Mouse (Mus musculus): ENCODE results near the gene Wnt5a. TPM values are rescaled to one million over a fixed set of nuclear protein-coding genes. Genes with fewer than 3 reads are reported as not detected.

Gene Wnt5a
- 14.2 and 17.4 TPM in 2 replicates for polyA plus RNA-seq (2015; fragmentation: Nextera tagmentation; extraction: Ambion mirVana)

- Histone ChIP-seq H3K4me3 (peak within 1 kb of the TSS; percentile 53), H3K4me1 (peaks cover 46% of the 10 kb centered on the region), H3K27me3 (peaks cover 37% of the 10 kb centered on the region), H3K9ac (replicated peaks) (peak within 1 kb of the TSS; percentile 48), H3K27ac (replicated peaks) (peak within 1 kb of the TSS; percentile 65), H3K4me2 (replicated peaks) (peak within 1 kb of the TSS; percentile 97), H3K36me3 (no peaks in the 10 kb centered on the region), H3K9me3 (no peaks in the 10 kb centered on the region)
- ATAC-seq (replicated peaks), result peak; percentile 27; the same call in 1 of the 2 replicates
- WGBS, result 2% methylated on average over 53 of the region's 53 CpGs
Observed at GRCm38 (mm10) chr14:28504101-28505050, at the start of gene Wnt5a. Gene Wnt5a (plus strand): TSS chr14:28504750.

DNA sequence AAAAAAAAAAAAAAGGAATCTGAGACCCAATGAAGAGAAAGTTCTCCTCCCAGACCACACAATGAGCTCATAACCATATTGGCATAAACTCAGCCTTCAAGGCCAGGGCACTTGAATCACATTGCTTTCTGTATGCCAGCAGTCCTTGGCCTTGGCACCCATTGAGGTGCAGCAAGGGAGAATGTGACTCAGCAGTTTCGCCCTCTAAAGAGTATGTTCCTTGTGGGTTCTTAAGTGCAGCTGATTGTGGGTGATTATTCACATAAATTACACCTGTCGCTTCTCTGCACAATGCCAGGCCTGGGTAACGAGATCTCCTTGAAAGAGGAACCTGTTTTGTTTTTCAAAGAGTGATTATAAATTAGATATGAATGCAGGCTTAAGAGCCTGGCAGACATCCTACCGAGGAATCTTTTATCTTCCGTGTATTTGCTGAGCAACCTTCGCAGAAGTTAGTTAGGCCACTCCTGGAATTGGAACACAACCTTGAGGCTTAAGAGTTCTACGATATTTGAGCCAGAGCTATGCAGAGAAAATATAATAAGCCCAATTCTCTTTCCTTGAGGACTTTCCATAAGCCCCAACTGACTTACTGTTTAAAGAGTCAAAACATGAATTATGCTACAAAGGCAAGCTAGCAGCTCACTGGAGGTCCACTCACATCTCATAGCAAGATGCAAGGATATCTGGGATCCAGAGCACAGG, 48.0 kb upstream of the Wnt5a start:
- H3K4me3 ChIP-seq, result no peak overlapping the region
- H3K4me2 ChIP-seq (replicated peaks), result no peak overlapping the region
- H3K9me3 ChIP-seq, result no peaks in the 10 kb centered on the region
- no peak for ATAC-seq (replicated peaks)
- no peaks in the 10 kb centered on the region for H3K27me3 ChIP-seq
- WGBS, result 53% methylated on average over 7 of the region's 7 CpGs
- no peaks in the 10 kb centered on the region for H3K36me3 ChIP-seq
- no peak overlapping the region for H3K27ac ChIP-seq (replicated peaks)
- H3K9ac ChIP-seq (replicated peaks), result no peak overlapping the region
- no peaks in the 10 kb centered on the region for H3K4me1 ChIP-seq

- Histone ChIP-seq H3K27ac (replicated peaks) (no peak overlapping the region), H3K27me3 (no peaks in the 10 kb centered on the region), H3K4me3 (no peak overlapping the region), H3K9me3 (no peaks in the 10 kb centered on the region), H3K4me2 (replicated peaks) (no peak overlapping the region), H3K4me1 (no peaks in the 10 kb centered on the region), H3K36me3 (no peaks in the 10 kb centered on the region), H3K9ac (replicated peaks) (no peak overlapping the region)
- ATAC-seq (replicated peaks), result no peak
- WGBS, result 74% methylated on average over 3 of the region's 3 CpGs
Observed at GRCm38 (mm10) chr14:28457428-28457827, 47.1 kb upstream of the Wnt5a start.

DNA sequence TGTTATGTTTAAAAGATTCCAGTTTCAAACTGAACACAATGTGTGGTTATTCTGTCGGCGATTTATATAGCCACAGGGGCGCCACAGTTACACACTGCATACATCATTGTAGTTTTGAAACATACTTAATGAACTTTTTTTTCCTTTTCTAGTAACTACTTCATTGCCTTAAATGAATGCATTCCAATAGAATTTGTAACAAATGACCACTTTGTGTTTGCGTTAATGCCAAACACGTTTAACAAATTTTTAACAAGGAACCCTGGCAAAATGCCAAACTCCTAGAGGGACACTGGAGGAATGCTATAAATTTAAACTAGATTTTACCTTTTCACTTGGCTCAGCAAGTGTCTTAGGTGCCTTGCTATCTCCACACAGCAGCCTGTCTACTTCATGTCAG, 36.6 kb upstream of the Wnt5a start:
- H3K27me3 ChIP-seq, result peaks cover 8% of the 10 kb centered on the region; the same call in 1 of the 2 replicates
- H3K9me3 ChIP-seq, result no peaks in the 10 kb centered on the region
- no peak for ATAC-seq (replicated peaks)
- H3K4me2 ChIP-seq (replicated peaks), result no peak overlapping the region
- WGBS, result 12% methylated on average over 5 of the region's 5 CpGs
- H3K27ac ChIP-seq (replicated peaks), result no peak overlapping the region
- H3K36me3 ChIP-seq, result no peaks in the 10 kb centered on the region
- H3K4me1 ChIP-seq, result peaks cover 7% of the 10 kb centered on the region; the same call in 1 of the 2 replicates
- no peak overlapping the region for H3K4me3 ChIP-seq
- H3K9ac ChIP-seq (replicated peaks), result no peak overlapping the region

DNA sequence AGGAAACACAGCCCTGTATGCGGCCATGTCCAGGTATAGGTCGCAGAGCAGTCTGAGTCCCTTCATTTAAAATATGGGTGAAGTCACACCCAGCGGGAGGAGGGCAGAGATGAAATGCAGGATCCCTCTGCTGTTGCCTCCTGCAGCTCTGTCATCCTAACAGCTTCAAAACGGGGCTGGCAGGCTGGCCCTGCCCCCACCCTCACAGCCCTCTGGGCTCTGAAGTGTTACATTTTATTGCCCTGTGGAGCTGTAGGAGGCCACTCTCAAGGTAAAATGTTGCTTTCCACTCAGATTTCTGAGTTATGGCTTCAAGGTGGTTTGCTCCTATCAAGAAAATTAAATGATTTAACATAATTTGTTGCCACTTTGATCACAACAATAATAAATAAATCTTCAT, 34.9 kb upstream of the Wnt5a start:
- Histone ChIP-seq H3K27ac (replicated peaks) (no peak overlapping the region), H3K4me1 (peaks cover 9% of the 10 kb centered on the region; the same call in 1 of the 2 replicates), H3K9ac (replicated peaks) (no peak overlapping the region), H3K9me3 (no peaks in the 10 kb centered on the region), H3K4me2 (replicated peaks) (no peak overlapping the region), H3K4me3 (no peak overlapping the region), H3K36me3 (no peaks in the 10 kb centered on the region), H3K27me3 (peaks cover 8% of the 10 kb centered on the region; the same call in 1 of the 2 replicates)
- 49% methylated on average over 4 of the region's 4 CpGs for WGBS
- ATAC-seq (replicated peaks), result no peak

- H3K4me2 ChIP-seq (replicated peaks), result no peak overlapping the region
- H3K9me3 ChIP-seq, result no peaks in the 10 kb centered on the region
- no peak overlapping the region for H3K4me3 ChIP-seq
- no peak for ATAC-seq (replicated peaks)
- 70% methylated on average over 6 of the region's 6 CpGs for WGBS
- no peak overlapping the region for H3K9ac ChIP-seq (replicated peaks)
- peaks cover 8% of the 10 kb centered on the region; the same call in 1 of the 2 replicates for H3K27me3 ChIP-seq
- H3K4me1 ChIP-seq, result peaks cover 14% of the 10 kb centered on the region; the same call in 1 of the 2 replicates
- no peaks in the 10 kb centered on the region for H3K36me3 ChIP-seq
- H3K27ac ChIP-seq (replicated peaks), result no peak overlapping the region
Observed at GRCm38 (mm10) chr14:28470212-28470611, 34.3 kb upstream of the Wnt5a start.

- H3K27me3 ChIP-seq, result peaks cover 5% of the 10 kb centered on the region; the same call in 1 of the 2 replicates
- WGBS, result 23% methylated on average over 3 of the region's 3 CpGs
- no peak overlapping the region for H3K4me2 ChIP-seq (replicated peaks)
- peaks cover 13% of the 10 kb centered on the region for H3K4me1 ChIP-seq
- H3K9me3 ChIP-seq, result no peaks in the 10 kb centered on the region
- H3K36me3 ChIP-seq, result no peaks in the 10 kb centered on the region
- peak overlapping the region; percentile 42; the same call in 1 of the 2 replicates for H3K27ac ChIP-seq (replicated peaks)
- no peak overlapping the region for H3K4me3 ChIP-seq
- H3K9ac ChIP-seq (replicated peaks), result no peak overlapping the region
- peak; percentile 85 for ATAC-seq (replicated peaks)
Observed at GRCm38 (mm10) chr14:28475012-28475411, 29.5 kb upstream of the Wnt5a start.

DNA sequence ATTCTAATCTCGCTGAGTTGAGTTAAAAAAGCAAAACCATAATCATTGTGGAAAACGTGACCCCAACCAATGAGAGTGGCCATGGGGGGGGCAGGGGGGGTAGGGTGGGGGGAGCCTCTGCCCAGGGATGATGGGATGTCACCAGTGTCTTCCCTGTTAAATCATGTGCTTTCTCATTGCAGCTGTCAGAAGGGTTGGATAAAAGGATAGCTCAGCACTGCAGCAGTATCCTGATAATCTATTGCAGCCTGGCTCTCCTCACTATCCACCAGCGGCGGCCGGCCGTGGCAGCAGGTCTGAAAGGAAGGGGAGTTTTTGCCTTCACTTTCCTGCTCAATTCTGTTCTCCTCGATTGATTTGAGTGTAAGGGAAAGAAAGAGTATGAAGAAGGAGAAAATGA, 29.1 kb upstream of the Wnt5a start:
- peaks cover 5% of the 10 kb centered on the region; the same call in 1 of the 2 replicates for H3K27me3 ChIP-seq
- no peaks in the 10 kb centered on the region for H3K36me3 ChIP-seq
- no peak overlapping the region for H3K9ac ChIP-seq (replicated peaks)
- 0 out of 2 replicates have a peak overlapping the region, but pooled peaks have one; percentile 19 for H3K4me2 ChIP-seq (replicated peaks)
- peak; percentile 80 for ATAC-seq (replicated peaks)
- no peaks in the 10 kb centered on the region for H3K9me3 ChIP-seq
- H3K4me3 ChIP-seq, result no peak overlapping the region
- H3K4me1 ChIP-seq, result peaks cover 13% of the 10 kb centered on the region
- WGBS, result 29% methylated on average over 7 of the region's 7 CpGs
- peak overlapping the region; percentile 42 for H3K27ac ChIP-seq (replicated peaks)

DNA sequence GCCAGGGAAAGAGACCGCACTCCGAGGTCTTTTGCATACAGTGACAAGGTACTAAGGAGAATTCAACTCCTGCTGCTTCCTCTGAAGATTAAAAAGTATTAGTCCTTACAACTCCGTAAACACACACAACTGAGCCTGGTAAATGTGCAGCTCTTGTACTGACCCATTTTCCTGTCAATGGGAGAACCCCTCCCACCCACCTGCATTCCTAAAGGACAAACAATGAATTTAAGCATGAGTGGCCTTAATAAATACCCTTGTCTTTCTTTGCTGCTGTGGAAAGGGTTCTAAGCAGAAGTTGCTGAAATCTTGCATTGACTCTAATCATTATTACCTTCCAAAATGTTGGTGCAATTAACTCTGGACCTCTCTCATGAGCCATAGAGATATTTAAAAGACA, 27.8 kb upstream of the Wnt5a start:
- 28% methylated on average over 3 of the region's 3 CpGs for WGBS
- H3K4me2 ChIP-seq (replicated peaks), result no peak overlapping the region
- no peaks in the 10 kb centered on the region for H3K9me3 ChIP-seq
- H3K27me3 ChIP-seq, result peaks cover 2% of the 10 kb centered on the region; the same call in 1 of the 2 replicates
- H3K4me3 ChIP-seq, result no peak overlapping the region
- ATAC-seq (replicated peaks), result no peak
- peaks cover 13% of the 10 kb centered on the region for H3K4me1 ChIP-seq
- H3K9ac ChIP-seq (replicated peaks), result no peak overlapping the region
- H3K27ac ChIP-seq (replicated peaks), result no peak overlapping the region
- H3K36me3 ChIP-seq, result no peaks in the 10 kb centered on the region

DNA sequence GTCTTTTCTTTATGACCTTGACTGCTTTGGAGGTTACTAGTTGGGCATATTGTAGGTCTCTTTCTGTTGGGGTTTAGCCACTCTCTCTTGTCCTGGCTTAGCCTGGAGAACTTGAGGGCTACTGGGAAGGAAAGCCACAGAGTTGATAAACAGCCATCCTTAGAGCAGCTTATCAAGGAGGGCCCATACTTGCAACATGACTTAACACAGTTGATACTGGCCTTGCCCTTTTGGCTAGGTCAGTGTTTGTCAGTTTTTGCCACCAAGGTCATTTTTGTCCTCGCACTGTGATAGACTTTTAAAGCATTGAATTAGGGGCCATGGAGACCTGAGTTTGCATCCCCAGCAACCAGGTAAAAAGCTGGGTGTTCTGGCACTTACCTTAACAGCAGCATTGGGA, 23.7 kb upstream of the Wnt5a start:
- H3K4me1 ChIP-seq, result no peaks in the 10 kb centered on the region
- no peak overlapping the region for H3K4me2 ChIP-seq (replicated peaks)
- WGBS, result 81% methylated on average over 1 of the region's 1 CpGs
- H3K36me3 ChIP-seq, result no peaks in the 10 kb centered on the region
- H3K27me3 ChIP-seq, result no peaks in the 10 kb centered on the region
- H3K9me3 ChIP-seq, result no peaks in the 10 kb centered on the region
- no peak overlapping the region for H3K9ac ChIP-seq (replicated peaks)
- no peak overlapping the region for H3K27ac ChIP-seq (replicated peaks)
- no peak for ATAC-seq (replicated peaks)
- no peak overlapping the region for H3K4me3 ChIP-seq

GRCm38 (mm10) chr14:28493806-28494205, 10.7 kb upstream of the Wnt5a start:
- H3K4me1 ChIP-seq, result no peaks in the 10 kb centered on the region
- no peak for ATAC-seq (replicated peaks)
- no peaks in the 10 kb centered on the region for H3K9me3 ChIP-seq
- no peaks in the 10 kb centered on the region for H3K36me3 ChIP-seq
- H3K9ac ChIP-seq (replicated peaks), result no peak overlapping the region
- H3K4me2 ChIP-seq (replicated peaks), result no peak overlapping the region
- no peaks in the 10 kb centered on the region for H3K27me3 ChIP-seq
- H3K27ac ChIP-seq (replicated peaks), result no peak overlapping the region
- H3K4me3 ChIP-seq, result no peak overlapping the region
- WGBS, result 89% methylated on average over 4 of the region's 4 CpGs

DNA sequence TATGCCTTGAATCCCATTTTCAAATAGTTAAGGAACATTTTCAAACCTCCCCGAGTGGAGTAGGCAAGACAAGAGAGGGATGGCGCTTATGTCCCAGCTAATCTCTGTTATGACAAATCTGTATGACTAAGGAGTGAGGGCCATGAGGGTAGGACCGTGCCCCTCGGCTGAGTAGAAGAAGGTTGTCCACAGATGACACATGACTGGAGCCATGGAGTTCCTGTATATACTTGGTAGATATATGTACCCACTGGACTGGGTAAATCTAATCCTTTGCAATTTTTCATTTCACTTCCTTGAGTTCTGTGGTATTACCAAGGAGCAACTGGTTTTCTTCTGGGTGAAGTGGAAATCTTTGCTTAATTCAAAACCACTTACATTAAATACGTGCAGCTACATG, 10.3 kb upstream of the Wnt5a start:
- ATAC-seq (replicated peaks), result no peak
- Histone ChIP-seq H3K9ac (replicated peaks) (no peak overlapping the region), H3K27me3 (no peaks in the 10 kb centered on the region), H3K4me2 (replicated peaks) (no peak overlapping the region), H3K27ac (replicated peaks) (no peak overlapping the region), H3K9me3 (no peaks in the 10 kb centered on the region), H3K4me1 (no peaks in the 10 kb centered on the region), H3K36me3 (no peaks in the 10 kb centered on the region), H3K4me3 (no peak overlapping the region)
- 93% methylated on average over 5 of the region's 5 CpGs for WGBS

Measured in forebrain, embryonic 15.5 days (tissue).